Mouse (Mus musculus) heart, embryonic 14.5 days (tissue): ENCODE data around the gene Vmn1r166. TPM values are rescaled to one million over a fixed set of nuclear protein-coding genes. Genes with fewer than 3 reads are reported as not detected.
"Not testable (repeated sequence)": the region's sequence is repeated elsewhere in the genome, so short reads cannot be mapped to it uniquely, and the experiment has no call there.

Source experiments
- ATAC-seq: fragments of 200-750 bp; cut with Nextera tagmentation; 2 replicates; pipeline ENCODE4 v1.8.0; 2017; ENCODE audit warnings: low read depth, moderate TSS enrichment; ENCODE audit not compliant: insufficient number of reproducible peaks, insufficient read depth, low FRiP score
- H3K27ac ChIP-seq, 2 experiments: fragments of 200-500 bp in 1 of 2; fragments of 300-500 bp in 1 of 2; sonication (generic) in 1 of 2; replicated peaks in 1 of 2; 2 replicates each; pipeline ENCODE4 v1.5.1; 2012 to 2014; ENCODE audit warnings: low read depth in 2 of 2, low read length in 2 of 2, control low read depth in 1 of 2, mild to moderate bottlenecking in 1 of 2, mixed read lengths in 1 of 2; ENCODE audit not compliant: control insufficient read depth in 1 of 2, insufficient read depth in 1 of 2
- H3K27me3 ChIP-seq: fragments of 300-500 bp; sonication (generic); 2 replicates; pipeline ENCODE4 v1.6.1; 2014; ENCODE audit warnings: mild to moderate bottlenecking, low read length, control low read depth; ENCODE audit not compliant: control insufficient read depth, insufficient read depth
- H3K36me3 ChIP-seq: fragments of 300-500 bp; sonication (generic); 2 replicates; pipeline ENCODE4 v1.6.1; 2014; ENCODE audit warnings: mild to moderate bottlenecking, control low read depth, low read length, mixed read lengths; ENCODE audit not compliant: control insufficient read depth, insufficient read depth
- H3K4me1 ChIP-seq, 2 experiments: fragments of 200-500 bp in 1 of 2; fragments of 300-500 bp in 1 of 2; sonication (generic) in 1 of 2; 2 replicates each; pipeline ENCODE4 v1.6.1; 2012 to 2014; ENCODE audit warnings: low read length in 2 of 2, control low read depth in 1 of 2, mixed read lengths in 1 of 2; ENCODE audit not compliant: control insufficient read depth in 2 of 2, insufficient read depth in 2 of 2
- H3K4me2 ChIP-seq: fragments of 300-500 bp; sonication (generic); 2 replicates; pipeline ENCODE4 v1.6.1; 2014; ENCODE audit warnings: mild to moderate bottlenecking, low read length
- H3K4me3 ChIP-seq, 2 experiments: fragments of 200-500 bp in 1 of 2; fragments of 300-500 bp in 1 of 2; sonication (generic) in 1 of 2; 2 replicates each; pipeline ENCODE4 v1.5.1; 2012 to 2014; ENCODE audit warnings: low read length in 2 of 2, mild to moderate bottlenecking in 2 of 2, control low read depth in 1 of 2, low read depth in 1 of 2, moderate library complexity in 1 of 2; ENCODE audit not compliant: control insufficient read depth in 1 of 2, insufficient read depth in 1 of 2
- H3K9ac ChIP-seq: fragments of 300-500 bp; sonication (generic); 2 replicates; pipeline ENCODE4 v1.6.1; 2014; ENCODE audit warnings: mild to moderate bottlenecking, low read length
- H3K9me3 ChIP-seq: fragments of 300-500 bp; sonication (generic); 2 replicates; pipeline ENCODE4 v1.6.1; 2016; ENCODE audit warnings: low read length, control low read depth; ENCODE audit not compliant: control insufficient read depth
- WGBS: fragments of 180-500 bp; shearing (Covaris S2); extraction: QIAGEN DNeasy Blood & Tissue Kit; methylation state at CpG from one replicate; pipeline ENCODE4 v1.1.7; 2014; 5-methylcytosine and 5-hydroxymethylcytosine counted together
- polyA plus RNA-seq: library from polyadenylated mRNA; unstranded; fragments of >200 nt; fragmentation: Nextera tagmentation; extraction: Ambion mirVana; gene quantifications from 2 replicates; pipeline ENCODE4 v1.2.1, GENCODE M21; 2014

Vmn1r166 gene
- not detected in 2 replicates for polyA plus RNA-seq

- ATAC-seq, H3K4me3 ChIP-seq: not testable (repeated sequence)
- WGBS: no CpG with 5 or more reads among the region's 2 CpGs
Observed at GRCm38 (mm10) chr7:23251582-23251981, at the start of gene Vmn1r166. TSS of gene Vmn1r166 (minus strand) at chr7:23251682.

GRCm38 (mm10) chr7:23300892-23301291, 49.4 kb upstream of the Vmn1r166 start, which contains the start of gene Nlrp4e:
TSS of gene Nlrp4e (plus strand) at chr7:23301192.
- ATAC-seq, H3K9me3 ChIP-seq, H3K27ac ChIP-seq, H3K9ac ChIP-seq, H3K36me3 ChIP-seq, H3K4me2 ChIP-seq, H3K4me1 ChIP-seq, H3K27me3 ChIP-seq, H3K4me3 ChIP-seq: not testable (repeated sequence)
- 69% methylated on average over 3 of the region's 3 CpGs for WGBS

More at GRCm38 (mm10) chr7:23251582-23251981, at the start of gene Vmn1r166:
- H3K27me3 ChIP-seq, H3K9ac ChIP-seq, H3K36me3 ChIP-seq, H3K27ac ChIP-seq, H3K4me1 ChIP-seq, H3K4me2 ChIP-seq, H3K9me3 ChIP-seq: not testable (repeated sequence)

- H3K4me2 ChIP-seq, H3K27ac ChIP-seq, H3K4me1 ChIP-seq, H3K9me3 ChIP-seq, H3K27me3 ChIP-seq, H3K4me3 ChIP-seq, H3K9ac ChIP-seq, H3K36me3 ChIP-seq, ATAC-seq: not testable (repeated sequence)
- no CpG with 5 or more reads among the region's 2 CpGs for WGBS
Observed at GRCm38 (mm10) chr7:23278800-23279199, 27.3 kb upstream of the Vmn1r166 start, which contains the start of gene Gm6902. TSS of gene Gm6902 (minus strand) at chr7:23278900.

- no CpG with 5 or more reads among the region's 3 CpGs for WGBS
- H3K4me2 ChIP-seq, H3K4me3 ChIP-seq, H3K4me1 ChIP-seq, H3K27ac ChIP-seq, H3K9me3 ChIP-seq, H3K9ac ChIP-seq, H3K36me3 ChIP-seq, ATAC-seq, H3K27me3 ChIP-seq: not testable (repeated sequence)
Observed at GRCm38 (mm10) chr7:23217032-23217431, 34.5 kb downstream of the Vmn1r166 start, which contains the start of gene Vmn1r165. TSS of gene Vmn1r165 (plus strand) at chr7:23217332.

Other genes starting within 250 kb of the Vmn1r166 start
- gene Gm4216, start 231.8 kb downstream of the Vmn1r166 start, polyA plus RNA-seq: not detected in 2 replicates
- not detected in 2 replicates for gene Vmn1r163, start 196.1 kb downstream of the Vmn1r166 start, polyA plus RNA-seq
- gene Gm8720, start 184.2 kb downstream of the Vmn1r166 start, polyA plus RNA-seq: not detected in 2 replicates
- gene Gm10662, start 107.2 kb downstream of the Vmn1r166 start, polyA plus RNA-seq: not detected in 2 replicates
- gene Vmn1r165, start 34.4 kb downstream of the Vmn1r166 start, polyA plus RNA-seq: not detected in 2 replicates
- gene Gm6902, start 27.2 kb upstream of the Vmn1r166 start, polyA plus RNA-seq: not detected in 2 replicates
- not detected in 2 replicates for gene Nlrp4e, start 49.5 kb upstream of the Vmn1r166 start, polyA plus RNA-seq
- gene Nlrp5, start 134.2 kb upstream of the Vmn1r166 start, polyA plus RNA-seq: not detected in 2 replicates